Mouse (Mus musculus) heart, postnatal 0 days (tissue): ENCODE measurements around the gene Mok.

Experiments
- CTCF ChIP-seq: IDR thresholded peaks from 2 replicates; pipeline ENCODE4 v1.5.1; 2016; ENCODE audit warnings: antibody characterized with exemption, control low read depth, low read depth
- EP300 ChIP-seq: IDR thresholded peaks from 2 replicates; pipeline ENCODE4 v1.6.1; 2016; ENCODE audit warnings: antibody characterized with exemption, low read depth

DNA sequence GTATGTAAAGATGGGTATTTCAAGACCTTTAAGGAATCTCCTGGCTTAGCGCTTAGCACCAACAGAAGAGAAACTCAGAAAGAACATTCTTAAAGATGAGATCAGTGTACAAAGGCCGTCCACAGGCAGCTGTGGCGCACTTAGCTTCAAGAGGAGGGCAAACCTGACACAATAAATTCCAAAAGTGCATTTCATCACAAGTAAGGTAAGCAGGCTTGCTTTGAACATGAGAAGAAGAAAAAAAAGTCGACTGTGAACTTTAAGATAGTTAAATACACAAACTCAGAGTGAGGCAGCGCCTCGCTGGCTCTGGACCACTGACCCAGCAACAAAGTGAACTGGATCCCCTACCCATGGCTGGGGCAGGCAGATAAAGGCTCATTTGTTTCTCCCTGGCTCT, 4.0 kb downstream of the Mok start:
- TF ChIP-seq EP300 (no peak), CTCF (no peak)
